Mouse (Mus musculus): ENCODE measurements at regions not wholly inside any gene's neighbourhood (a gene's known extent, or its start where the extent isn't known, plus 50 kb on each side); places are given as distances from the start of the nearest gene placed in this dataset.

DNA sequence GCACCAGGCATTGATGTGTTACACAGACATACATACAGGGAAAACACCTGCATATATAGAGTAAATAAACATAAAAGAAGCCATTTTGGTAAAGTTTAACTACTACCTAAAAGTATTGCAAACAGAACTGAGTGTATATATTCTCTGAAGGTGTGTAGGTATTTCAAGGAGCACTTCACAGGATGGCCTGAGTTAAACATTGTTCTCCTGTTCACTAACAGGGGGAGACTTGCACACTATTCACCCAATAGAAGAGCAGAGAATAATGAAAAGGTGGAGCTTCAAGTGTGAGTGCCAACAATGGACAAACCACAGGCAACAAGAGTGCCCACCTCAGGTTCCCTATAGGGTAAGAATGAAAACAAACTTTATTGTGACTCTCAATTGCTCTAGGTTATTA is 347.7 kb downstream of the Oca2 start:
- no peak overlapping the region for H3K9ac ChIP-seq (replicated peaks; ENCODE audit: low read depth)
- H3K27me3 ChIP-seq (replicated peaks; ENCODE audit: insufficient read depth, low read length), result no peaks in the 10 kb centered on the region
- DNase-seq (ENCODE audit: low spot score), result no peak
- no peak overlapping the region for H3K27ac ChIP-seq (ENCODE audit: low read length)
- H3K36me3 ChIP-seq (ENCODE audit: insufficient read depth, low read length), result no peaks in the 10 kb centered on the region
- peak; percentile 21; the same call in 1 of the 2 replicates for ATAC-seq
- H3K4me3 ChIP-seq (ENCODE audit: low read depth, low read length), result no peak overlapping the region
- no peaks in the 10 kb centered on the region for H3K4me1 ChIP-seq (ENCODE audit: insufficient read depth, low read depth, low read length)
- TF ChIP-seq EP300 (IDR thresholded peaks at IDR 0.05), result no peak
- no peak for TF ChIP-seq CTCF (IDR thresholded peaks at IDR 0.05)
- no peak overlapping the region for H3K4me2 ChIP-seq (replicated peaks; ENCODE audit: low read depth, low read length)
- H3K9me3 ChIP-seq (ENCODE audit: low read length), result no peaks in the 10 kb centered on the region

DNA sequence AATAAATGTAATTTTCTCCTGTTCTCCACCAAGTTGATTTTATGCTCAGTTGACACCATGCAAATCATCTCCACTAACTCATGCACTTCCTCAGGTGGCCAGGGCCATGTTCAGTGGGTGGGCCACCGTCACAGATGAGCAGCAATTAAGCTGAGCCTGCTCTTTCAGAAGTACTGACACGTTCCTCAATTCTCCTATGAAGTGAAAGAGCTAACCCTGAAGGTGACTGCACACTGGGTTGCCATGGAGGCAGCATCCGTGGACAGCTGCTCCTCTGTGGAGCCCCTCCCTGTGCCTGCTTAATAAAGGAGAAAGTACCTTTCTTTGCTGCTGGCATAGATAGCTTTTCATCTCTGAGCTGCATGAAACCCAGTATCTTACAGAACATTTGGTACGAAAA is 351.3 kb downstream of the Oca2 start:
- Histone ChIP-seq H3K27ac (ENCODE audit: low read length) (no peak overlapping the region), H3K9me3 (ENCODE audit: low read length) (no peaks in the 10 kb centered on the region), H3K4me3 (ENCODE audit: low read depth, low read length) (no peak overlapping the region), H3K9ac (replicated peaks; ENCODE audit: low read depth) (no peak overlapping the region), H3K4me1 (ENCODE audit: insufficient read depth, low read depth, low read length) (no peaks in the 10 kb centered on the region), H3K4me2 (replicated peaks; ENCODE audit: low read depth, low read length) (no peak overlapping the region), H3K36me3 (ENCODE audit: insufficient read depth, low read length) (no peaks in the 10 kb centered on the region), H3K27me3 (replicated peaks; ENCODE audit: insufficient read depth, low read length) (no peaks in the 10 kb centered on the region)
- TF ChIP-seq EP300 (IDR thresholded peaks at IDR 0.05) (no peak), CTCF (IDR thresholded peaks at IDR 0.05) (no peak)
- ATAC-seq, result no peak
- 49% methylated on average over 4 of the region's 4 CpGs for WGBS
- DNase-seq (ENCODE audit: low spot score), result no peak

DNA sequence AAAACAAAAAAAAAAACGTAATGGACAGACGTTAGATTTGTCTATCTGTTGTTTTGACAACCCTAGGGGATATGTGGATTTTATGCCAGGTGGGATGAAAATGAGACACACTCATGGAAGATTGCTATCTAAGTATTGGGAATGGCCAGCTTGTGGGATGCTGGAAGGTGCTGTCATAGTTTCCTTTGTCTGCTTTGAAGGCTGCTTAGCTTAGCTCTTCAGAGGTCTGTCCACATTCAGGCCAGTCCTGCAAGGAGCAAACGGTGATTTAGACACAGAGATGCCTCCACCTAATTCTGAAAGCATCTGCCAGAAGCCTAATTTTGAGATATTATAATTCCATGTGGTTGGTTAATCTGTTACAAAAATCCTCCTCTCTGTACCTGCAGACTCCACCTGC is 351.8 kb downstream of the Oca2 start:
- Histone ChIP-seq H3K27me3 (replicated peaks; ENCODE audit: insufficient read depth, low read length) (no peaks in the 10 kb centered on the region), H3K4me1 (ENCODE audit: insufficient read depth, low read depth, low read length) (no peaks in the 10 kb centered on the region), H3K4me3 (ENCODE audit: low read depth, low read length) (no peak overlapping the region), H3K9ac (replicated peaks; ENCODE audit: low read depth) (no peak overlapping the region), H3K36me3 (ENCODE audit: insufficient read depth, low read length) (no peaks in the 10 kb centered on the region), H3K9me3 (ENCODE audit: low read length) (no peaks in the 10 kb centered on the region), H3K27ac (ENCODE audit: low read length) (no peak overlapping the region), H3K4me2 (replicated peaks; ENCODE audit: low read depth, low read length) (no peak overlapping the region)
- 68% methylated on average over 3 of the region's 3 CpGs for WGBS
- no peak for ATAC-seq
- no peak for DNase-seq (ENCODE audit: low spot score)
- TF ChIP-seq CTCF (IDR thresholded peaks at IDR 0.05) (no peak), EP300 (IDR thresholded peaks at IDR 0.05) (no peak)

DNA sequence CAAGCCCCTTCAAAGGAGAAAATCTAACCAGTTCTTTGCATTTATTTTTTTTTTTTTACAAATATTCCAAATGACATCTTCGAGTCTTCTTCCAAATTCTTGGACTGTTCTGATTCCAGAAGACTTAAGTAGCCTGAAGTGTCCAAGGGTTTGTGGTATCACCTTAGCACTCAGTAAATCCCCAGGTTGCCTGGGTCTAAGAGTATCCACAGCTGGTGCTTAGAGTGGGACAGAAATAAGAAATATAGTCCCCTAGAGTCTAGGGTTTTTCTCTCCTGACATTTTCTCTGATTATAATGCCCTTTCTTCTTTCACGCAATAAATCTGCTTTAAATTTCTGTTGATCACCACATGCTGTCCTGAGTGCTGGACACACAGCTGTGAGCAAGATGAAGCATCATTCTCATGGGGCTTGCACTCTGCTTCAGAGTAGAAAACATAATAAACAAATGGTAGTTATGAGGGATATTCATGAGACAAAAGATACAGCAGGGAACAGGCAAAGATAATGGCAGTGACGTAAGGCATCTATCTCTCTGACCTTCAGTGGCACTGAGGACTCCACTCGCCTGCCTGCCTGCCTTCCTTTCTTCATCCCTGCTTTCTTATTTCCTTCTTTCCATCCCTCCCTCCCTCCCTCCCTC is 358.5 kb downstream of the Oca2 start:
- 40% methylated on average over 4 of the region's 4 CpGs for WGBS
- DNase-seq (ENCODE audit: low spot score) (no peak), ATAC-seq (no peak)
- H3K4me3 ChIP-seq (ENCODE audit: low read depth, low read length), result no peak overlapping the region
- TF ChIP-seq EP300 (IDR thresholded peaks at IDR 0.05), result no peak
- TF ChIP-seq CTCF (IDR thresholded peaks at IDR 0.05), result no peak
- H3K27me3 ChIP-seq (replicated peaks; ENCODE audit: insufficient read depth, low read length), result no peaks in the 10 kb centered on the region
- no peaks in the 10 kb centered on the region for H3K9me3 ChIP-seq (ENCODE audit: low read length)
- no peaks in the 10 kb centered on the region for H3K36me3 ChIP-seq (ENCODE audit: insufficient read depth, low read length)
- no peak overlapping the region for H3K4me2 ChIP-seq (replicated peaks; ENCODE audit: low read depth, low read length)
- H3K4me1 ChIP-seq (ENCODE audit: insufficient read depth, low read depth, low read length), result no peaks in the 10 kb centered on the region
- H3K27ac ChIP-seq (ENCODE audit: low read length), result no peak overlapping the region
- no peak overlapping the region for H3K9ac ChIP-seq (replicated peaks; ENCODE audit: low read depth)

Data from lung, postnatal 0 days (tissue).